Mouse (Mus musculus) stomach, embryonic 14.5 days (tissue): Measurements from ENCODE around the gene H2-M2. TPM values are rescaled to one million over a fixed set of nuclear protein-coding genes. Genes with fewer than 3 reads are reported as not detected.

Source experiments
- polyA plus RNA-seq: library from polyadenylated mRNA; unstranded; fragments of >200 nt; fragmentation: Nextera tagmentation; extraction: Ambion mirVana; gene quantifications from 2 replicates; pipeline ENCODE4 v1.2.1, GENCODE M21; 2014

H2-M2 gene
- polyA plus RNA-seq, 1 experiment from 2014 or later: not detected

Other genes starting within 250 kb of the H2-M2 start
- not detected in 2 replicates for gene Olfr97, start 246.2 kb downstream of the H2-M2 start, polyA plus RNA-seq
- gene Olfr98, start 219.8 kb downstream of the H2-M2 start, polyA plus RNA-seq: not detected in 2 replicates
- gene H2-M3, start 213.3 kb downstream of the H2-M2 start, polyA plus RNA-seq: 2.9 and 4.3 TPM in 2 replicates
- gene Olfr99, start 200.1 kb downstream of the H2-M2 start, polyA plus RNA-seq: not detected in 2 replicates
- not detected in 2 replicates for gene Olfr101, start 179.2 kb downstream of the H2-M2 start, polyA plus RNA-seq
- not detected in 2 replicates for gene Olfr102, start 166.5 kb downstream of the H2-M2 start, polyA plus RNA-seq
- not detected in 2 replicates for gene Olfr103, start 143.9 kb downstream of the H2-M2 start, polyA plus RNA-seq
- not detected in 2 replicates for gene Olfr104-ps, start 124.0 kb downstream of the H2-M2 start, polyA plus RNA-seq
- not detected in 2 replicates for gene Olfr105-ps, start 104.5 kb downstream of the H2-M2 start, polyA plus RNA-seq
- gene Olfr106-ps, start 93.2 kb downstream of the H2-M2 start, polyA plus RNA-seq: not detected in 2 replicates
- gene Olfr107, start 84.3 kb downstream of the H2-M2 start, polyA plus RNA-seq: not detected in 2 replicates
- not detected in 2 replicates for gene Olfr108, start 38.1 kb downstream of the H2-M2 start, polyA plus RNA-seq
- gene Olfr109, start 24.6 kb downstream of the H2-M2 start, polyA plus RNA-seq: not detected in 2 replicates
- gene Olfr110, start 8.9 kb upstream of the H2-M2 start, polyA plus RNA-seq: not detected in 2 replicates
- not detected in 2 replicates for gene Olfr111, start 24.5 kb upstream of the H2-M2 start, polyA plus RNA-seq
- gene Olfr112, start 85.9 kb upstream of the H2-M2 start, polyA plus RNA-seq: not detected in 2 replicates
- gene Olfr113, start 94.1 kb upstream of the H2-M2 start, polyA plus RNA-seq: not detected in 2 replicates
- not detected in 2 replicates for gene Olfr114, start 109.2 kb upstream of the H2-M2 start, polyA plus RNA-seq
- not detected in 2 replicates for gene Olfr115, start 143.6 kb upstream of the H2-M2 start, polyA plus RNA-seq
- not detected in 2 replicates for gene Olfr116, start 143.6 kb upstream of the H2-M2 start, polyA plus RNA-seq
- gene Olfr117, start 180.2 kb upstream of the H2-M2 start, polyA plus RNA-seq: not detected in 2 replicates
- gene Olfr118, start 183.4 kb upstream of the H2-M2 start, polyA plus RNA-seq: not detected in 2 replicates
- gene Olfr119, start 213.0 kb upstream of the H2-M2 start, polyA plus RNA-seq: not detected in 2 replicates
- gene Olfr120, start 238.3 kb upstream of the H2-M2 start, polyA plus RNA-seq: not detected in 2 replicates